Mouse (Mus musculus) olfactory bulb, adult 2 months (tissue): Measurements from ENCODE around the gene Tm7sf3. TPM values are rescaled to one million over a fixed set of nuclear protein-coding genes. Genes with fewer than 3 reads are reported as not detected.
A peak's percentile ranks its signal among the peaks of the same experiment; 100 is the strongest.

ENCODE experiments used
- H3K27ac ChIP-seq: fragments of 200-500 bp; 2 replicates; pipeline ENCODE4 v1.5.1; 2012; ENCODE audit warnings: low read depth, low read length; ENCODE audit not compliant: insufficient read depth
- H3K4me1 ChIP-seq: fragments of 200-500 bp; 2 replicates; pipeline ENCODE4 v1.6.1; 2012; ENCODE audit warnings: low read length; ENCODE audit not compliant: control insufficient read depth, insufficient read depth
- H3K4me3 ChIP-seq: fragments of 200-500 bp; 2 replicates; pipeline ENCODE4 v1.5.1; 2012; ENCODE audit warnings: mild to moderate bottlenecking, low read depth, low read length, moderate library complexity; ENCODE audit not compliant: insufficient read depth
- CTCF ChIP-seq: fragments of 200-500 bp; IDR thresholded peaks from 2 replicates; pipeline ENCODE4 v1.5.1; 2012; ENCODE audit warnings: low read depth, mild to moderate bottlenecking, low read length, moderate library complexity; ENCODE audit not compliant: insufficient read depth
- POLR2A ChIP-seq: fragments of 200-500 bp; IDR thresholded peaks from 2 replicates; pipeline ENCODE4 v1.6.1; 2012; ENCODE audit warnings: mild to moderate bottlenecking, low read depth, low read length, moderate library complexity; ENCODE audit not compliant: insufficient read depth
- WGBS: fragments of 180-500 bp; shearing (Covaris S2); methylation state at CpG from one replicate; pipeline ENCODE4 v1.1.7; 2018; 5-methylcytosine and 5-hydroxymethylcytosine counted together
- polyA plus RNA-seq: library from polyadenylated mRNA; stranded (reverse); fragments of >200 nt; gene quantifications from 2 replicates; pipeline ENCODE4 v1.2.4, GENCODE M21; 2012; ENCODE audit warnings: low replicate concordance; ENCODE audit not compliant: missing spikeins, insufficient read depth, insufficient read length

Tm7sf3 gene
- polyA plus RNA-seq, 1 experiment, result not detected

DNA sequence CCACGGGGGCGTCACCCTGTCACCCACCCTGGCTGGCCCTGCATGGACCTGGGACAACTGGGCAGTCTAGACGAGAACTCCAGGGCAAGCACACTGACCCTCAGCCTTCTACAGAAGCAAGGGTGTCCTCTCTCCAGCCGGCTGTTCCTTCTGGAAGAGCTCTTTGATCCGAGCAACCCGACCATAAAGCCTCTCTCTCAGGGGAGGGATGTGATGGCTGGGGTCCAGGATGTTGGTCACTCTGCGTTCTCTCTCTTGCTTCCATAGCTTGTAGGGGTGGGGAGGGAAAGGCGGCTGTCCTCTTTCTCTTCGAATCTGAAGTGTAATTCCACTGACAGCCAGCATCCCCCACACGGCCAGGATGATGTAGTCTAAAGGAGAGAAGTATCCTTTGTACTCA lies 39.0 kb downstream of the Tm7sf3 start:
- no peak for TF ChIP-seq POLR2A
- no peak for TF ChIP-seq CTCF
- no peak overlapping the region for H3K27ac ChIP-seq
- no peak overlapping the region for H3K4me3 ChIP-seq
- WGBS, result 73% methylated on average over 10 of the region's 10 CpGs
- H3K4me1 ChIP-seq, result peaks cover 3% of the 10 kb centered on the region; the same call in 1 of the 2 replicates

- WGBS, result 68% methylated on average over 4 of the region's 4 CpGs
- no peak overlapping the region for H3K4me3 ChIP-seq
- no peak overlapping the region for H3K27ac ChIP-seq
- peaks cover 3% of the 10 kb centered on the region; the same call in 1 of the 2 replicates for H3K4me1 ChIP-seq
- TF ChIP-seq POLR2A (no peak), CTCF (no peak)
Measured at GRCm38 (mm10) chr6:146602601-146603000, 40.0 kb downstream of the Tm7sf3 start.

- TF ChIP-seq POLR2A, result no peak
- no peak for TF ChIP-seq CTCF
- no peak overlapping the region for H3K27ac ChIP-seq
- no peak overlapping the region for H3K4me3 ChIP-seq
- H3K4me1 ChIP-seq, result peaks cover 3% of the 10 kb centered on the region
- WGBS, result 62% methylated on average over 5 of the region's 5 CpGs
Measured at GRCm38 (mm10) chr6:146585134-146585533, 57.5 kb downstream of the Tm7sf3 start.

DNA sequence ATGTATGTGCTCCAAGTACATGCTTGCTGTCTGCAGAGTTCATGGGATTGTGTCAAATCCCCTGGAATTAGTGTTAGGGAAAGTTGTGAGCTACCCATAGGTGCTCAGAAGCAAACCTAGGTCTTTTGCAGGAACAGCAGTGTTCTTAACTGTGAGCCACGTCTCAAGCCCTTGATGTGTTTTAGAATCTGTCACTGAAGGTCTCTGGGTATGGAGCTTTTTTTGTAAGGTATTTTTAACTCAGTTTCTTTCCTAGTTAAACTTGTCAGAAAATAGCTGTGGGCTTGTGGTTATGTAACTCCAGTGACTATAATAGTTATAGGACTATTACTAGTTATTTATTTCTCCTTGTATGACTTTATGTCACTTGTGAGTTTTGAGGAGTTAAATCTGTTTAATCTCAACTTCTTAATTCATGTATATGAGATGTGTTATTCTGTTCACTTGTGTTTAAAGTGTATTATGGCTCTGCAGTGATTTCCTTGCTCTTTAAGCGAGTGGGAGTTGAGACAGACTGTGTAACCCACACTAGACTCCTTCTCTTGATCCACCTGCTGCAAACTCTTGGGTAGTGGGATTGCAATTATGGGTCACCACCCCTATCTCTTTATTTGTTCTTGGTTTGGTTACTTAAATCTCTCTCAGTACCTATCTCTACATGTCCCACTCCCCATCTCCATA lies 59.1 kb downstream of the Tm7sf3 start:
- Histone ChIP-seq H3K27ac (no peak overlapping the region), H3K4me3 (no peak overlapping the region), H3K4me1 (peaks cover 3% of the 10 kb centered on the region)
- WGBS, result 42% methylated on average over 2 of the region's 2 CpGs
- TF ChIP-seq POLR2A (no peak), CTCF (no peak)

DNA sequence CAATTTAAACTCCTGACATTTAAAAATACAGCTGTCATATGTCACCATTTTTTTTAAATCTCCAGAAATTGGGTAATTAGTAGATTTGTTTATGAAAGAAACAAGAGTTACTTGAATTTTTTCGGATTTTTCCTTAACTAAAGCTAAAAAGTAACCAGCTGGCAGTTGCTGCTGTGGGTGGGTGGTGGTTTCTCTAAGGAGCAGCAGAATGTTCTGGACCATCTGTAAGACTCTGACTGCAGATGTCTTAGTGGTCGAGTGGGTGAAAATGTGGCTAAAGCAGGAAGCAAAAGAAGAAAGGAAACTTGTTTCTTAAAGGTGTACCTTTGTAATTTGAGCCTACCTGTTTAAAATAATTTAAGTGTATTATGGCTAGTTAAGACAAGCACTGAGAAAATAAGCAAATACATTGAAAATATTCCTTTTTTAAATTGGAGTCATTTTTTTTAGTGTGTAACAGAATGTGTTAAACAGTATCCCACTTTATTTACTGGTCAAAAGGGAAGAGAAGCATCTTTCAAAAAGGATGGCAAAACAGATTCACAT lies 62.2 kb downstream of the Tm7sf3 start:
- H3K4me3 ChIP-seq, result no peak overlapping the region
- WGBS, result 14% methylated on average over 2 of the region's 2 CpGs
- no peak overlapping the region for H3K27ac ChIP-seq
- H3K4me1 ChIP-seq, result peaks cover 3% of the 10 kb centered on the region
- TF ChIP-seq CTCF (no peak), POLR2A (no peak)

GRCm38 (mm10) chr6:146578586-146578985 lies 64.0 kb downstream of the Tm7sf3 start:
- peak overlapping the region; percentile 82; the same call in 1 of the 2 replicates for H3K27ac ChIP-seq
- no peak for TF ChIP-seq POLR2A
- TF ChIP-seq CTCF, result no peak
- no peaks in the 10 kb centered on the region; the same call in 1 of the 2 replicates for H3K4me1 ChIP-seq
- H3K4me3 ChIP-seq, result peak overlapping the region; percentile 87
- 2% methylated on average over 7 of the region's 7 CpGs for WGBS

- peak overlapping the region; percentile 87 for H3K4me3 ChIP-seq
- peak overlapping the region; percentile 82 for H3K27ac ChIP-seq
- no peak for TF ChIP-seq CTCF
- no peak for TF ChIP-seq POLR2A
- no peaks in the 10 kb centered on the region; the same call in 1 of the 2 replicates for H3K4me1 ChIP-seq
- WGBS, result under 1% methylated on average over 22 of the region's 22 CpGs
Measured at GRCm38 (mm10) chr6:146578111-146578531, 64.5 kb downstream of the Tm7sf3 start.

GRCm38 (mm10) chr6:146577310-146578109 lies 65.1 kb downstream of the Tm7sf3 start, which contains the start of gene Ints13:
Gene Ints13, minus strand, starts transcription at chr6:146577835.
- Histone ChIP-seq H3K27ac (peak within 1 kb of the TSS; percentile 97), H3K4me1 (no peaks in the 10 kb centered on the region; the same call in 1 of the 2 replicates), H3K4me3 (peak within 1 kb of the TSS; percentile 87)
- TF ChIP-seq CTCF (no peak), POLR2A (peak; percentile 97)
- under 1% methylated on average over 77 of the region's 77 CpGs for WGBS

DNA sequence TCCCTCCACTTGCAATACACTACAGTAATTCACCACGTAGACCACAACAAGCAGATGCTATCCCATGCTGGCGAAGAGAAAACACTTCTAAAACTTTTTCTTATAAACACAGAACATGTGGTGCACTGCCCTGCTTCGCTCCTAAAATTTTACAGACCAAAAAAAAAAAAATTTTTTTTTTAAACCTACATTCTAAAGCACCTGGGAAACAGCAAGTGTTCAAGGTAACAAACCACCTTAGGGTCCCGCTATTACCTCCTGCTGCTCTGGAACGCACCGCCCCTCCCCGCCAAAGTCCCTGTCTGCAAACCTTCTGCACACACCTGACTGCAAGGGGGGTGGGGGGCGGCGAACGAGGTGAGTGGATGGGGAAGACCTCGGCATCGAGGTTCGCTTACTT lies 65.7 kb downstream of the Tm7sf3 start, which contains the start of gene Fgfr1op2:
Gene Fgfr1op2 (plus strand): TSS at position 301 of the 400 bp plus-strand sequence.
- Histone ChIP-seq H3K4me3 (peak within 1 kb of the TSS; percentile 87), H3K27ac (peak within 1 kb of the TSS; percentile 97), H3K4me1 (no peaks in the 10 kb centered on the region)
- no peak for TF ChIP-seq POLR2A
- no peak for TF ChIP-seq CTCF
- WGBS, result under 1% methylated on average over 13 of the region's 13 CpGs
